Mouse (Mus musculus): ENCODE data around the gene Gse1.

Gene Gse1

DNA sequence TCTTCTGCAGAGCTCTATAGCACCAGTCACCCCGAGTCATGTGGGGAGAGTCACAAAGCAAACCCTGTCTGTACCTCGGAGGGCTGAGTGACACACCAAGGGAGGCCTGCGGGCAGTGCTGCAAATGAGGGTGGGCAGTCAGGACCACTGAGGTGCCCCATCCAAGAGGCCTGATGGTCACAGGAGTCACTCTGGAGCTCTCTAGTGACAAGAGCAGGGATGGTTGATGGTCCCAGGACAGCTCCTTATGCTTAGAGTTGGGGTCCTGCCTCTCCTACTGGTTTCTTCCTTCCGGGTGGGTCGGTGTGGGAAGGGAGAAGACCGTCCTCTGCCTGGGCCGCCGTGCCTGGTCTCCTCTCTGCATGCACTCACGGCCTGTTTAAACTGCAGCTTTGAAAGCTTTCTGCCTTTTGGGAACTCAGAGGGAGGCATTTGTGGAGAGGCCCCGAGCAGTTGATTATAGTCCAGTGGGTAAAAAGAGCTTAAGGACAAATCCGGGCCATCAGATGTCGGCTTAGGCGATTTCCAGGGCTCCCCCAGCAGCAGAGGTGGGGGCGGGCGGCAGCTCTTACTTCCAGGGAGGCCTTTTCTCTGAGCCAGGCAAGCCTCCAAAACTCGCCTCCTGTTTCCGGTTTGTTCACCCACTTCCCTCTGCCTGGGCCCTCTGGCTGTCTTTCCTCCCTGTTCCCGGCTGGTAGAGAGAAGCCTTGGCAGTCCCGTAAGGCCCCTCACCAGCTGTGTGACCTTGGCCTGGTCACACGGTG, 198.5 kb downstream of the Gse1 start:
- peak; percentile 64 to 75 for DNase-seq

DNA sequence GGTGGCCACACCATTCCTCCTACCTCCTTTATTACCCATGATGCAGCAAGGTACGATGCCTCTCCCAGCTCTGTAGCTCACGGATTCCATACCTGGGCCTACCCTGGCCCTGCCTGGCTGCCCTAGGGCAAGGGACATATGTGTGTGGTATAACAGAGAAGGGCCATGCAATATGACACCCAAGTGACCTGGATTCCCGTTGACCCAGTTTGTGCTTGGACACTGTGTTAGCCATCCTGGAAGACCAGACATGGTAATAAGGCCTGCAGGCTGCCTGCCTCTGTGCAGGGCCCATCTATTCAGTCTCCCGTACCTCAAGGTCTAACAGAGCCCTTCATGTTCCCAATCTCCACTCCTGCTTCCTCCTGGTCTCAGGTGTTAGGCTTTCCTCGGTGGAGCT, 200.2 kb downstream of the Gse1 start:
- DNase-seq = no peak

DNA sequence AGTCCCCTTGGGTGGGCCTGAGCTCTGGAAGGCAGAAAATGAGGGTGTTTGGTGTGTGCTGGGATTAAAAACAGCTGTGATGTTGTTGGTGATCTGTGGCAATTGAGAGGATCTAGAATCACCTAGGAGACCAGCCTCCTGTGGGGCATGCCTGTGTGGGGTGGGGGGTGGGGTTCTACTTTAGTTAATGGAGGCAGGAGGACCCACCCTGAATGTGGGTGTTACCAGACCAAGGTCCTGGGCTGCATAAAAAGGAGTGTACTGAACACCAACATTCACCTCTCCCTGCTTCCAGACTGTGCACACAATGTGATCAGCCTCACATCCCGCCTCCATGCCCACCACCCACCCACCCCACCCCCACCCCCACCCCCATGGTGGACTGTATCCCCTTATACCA, 200.9 kb downstream of the Gse1 start:
- no peak for DNase-seq

- DNase-seq = no peak
Observed at GRCm38 (mm10) chr8:120431042-120431441, 202.8 kb downstream of the Gse1 start.

DNA sequence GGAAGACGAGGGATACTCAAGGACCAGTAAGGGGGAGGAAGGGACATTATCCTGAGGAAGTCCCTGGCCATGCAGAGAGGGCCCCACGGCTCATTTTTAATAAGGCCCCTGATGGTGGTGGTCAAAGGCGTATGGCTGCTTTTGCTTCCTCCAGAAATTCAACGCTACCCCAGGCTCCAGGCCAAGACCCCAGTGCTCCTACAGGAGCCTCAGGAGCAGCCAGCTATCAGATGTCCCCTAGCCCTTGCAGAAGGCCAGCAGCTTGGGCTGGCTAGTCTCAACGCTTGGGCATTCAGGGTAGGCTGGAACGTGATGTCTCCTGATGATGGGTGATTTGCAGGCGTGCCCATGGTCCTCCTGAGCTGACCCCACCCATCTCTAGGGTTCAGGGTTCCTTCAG, 204.2 kb downstream of the Gse1 start:
- no peak for DNase-seq

DNA sequence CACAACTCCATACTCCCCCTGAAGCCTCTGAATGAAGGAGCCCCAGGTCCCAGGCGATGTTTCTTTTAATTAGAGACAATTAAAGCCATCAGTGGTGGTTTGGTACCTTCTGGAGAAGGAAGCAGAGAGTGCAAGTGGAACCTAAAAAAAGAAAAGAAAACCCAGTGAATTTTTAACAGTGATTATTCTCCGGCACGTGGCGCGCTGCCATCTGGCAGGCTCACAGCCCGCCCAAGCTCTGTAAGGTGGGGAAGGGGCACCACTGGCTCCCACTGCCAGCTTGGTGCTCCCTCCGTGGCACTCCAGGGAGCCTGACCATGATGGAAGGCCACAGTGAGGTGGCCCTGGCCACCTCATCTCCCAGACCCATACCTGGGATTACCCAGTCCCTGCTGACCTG, 204.9 kb downstream of the Gse1 start:
- no peak for DNase-seq

- DNase-seq = no peak
Observed at GRCm38 (mm10) chr8:120433734-120434133, 205.5 kb downstream of the Gse1 start.

DNA sequence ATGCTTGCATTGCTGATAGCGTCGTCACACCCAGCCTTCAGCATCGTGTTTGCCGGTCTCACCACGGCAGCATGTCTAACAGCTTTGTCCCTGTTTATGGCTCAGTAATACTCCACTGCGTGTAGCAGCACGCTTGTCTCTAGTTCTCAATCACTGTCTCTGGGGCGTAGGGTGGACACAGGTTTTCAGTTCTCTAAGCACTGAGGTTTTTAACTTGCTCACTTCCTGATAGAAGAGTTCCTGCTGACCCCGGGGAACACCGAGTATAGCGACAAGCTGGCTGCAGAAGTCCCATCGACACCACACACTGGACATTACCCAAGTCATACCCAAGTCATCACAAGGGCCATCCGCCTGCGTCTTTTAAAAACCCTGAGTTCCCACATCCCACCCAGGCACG, 207.5 kb downstream of the Gse1 start:
- DNase-seq = no peak

- no peak for DNase-seq
Observed at GRCm38 (mm10) chr8:120436491-120437030, 208.3 kb downstream of the Gse1 start.

DNA sequence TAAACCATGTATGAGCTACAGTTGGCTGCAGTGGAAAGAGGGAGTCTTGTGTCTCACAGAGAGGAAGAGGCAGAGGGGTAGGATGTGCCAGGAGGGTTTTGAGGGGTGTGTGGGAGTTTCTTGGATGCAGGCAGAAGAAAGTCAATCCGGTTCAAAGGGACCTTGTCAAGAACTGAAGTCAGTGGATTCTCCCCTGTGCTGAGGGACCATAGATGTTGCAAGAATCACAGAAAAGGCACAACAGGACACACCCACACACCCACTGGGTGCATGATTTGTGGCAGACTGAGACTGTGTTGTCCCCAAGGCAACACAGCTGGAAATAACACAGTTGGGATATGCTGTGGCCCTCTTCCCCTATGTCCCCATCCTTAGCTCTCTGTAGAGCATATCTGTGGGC, 209.0 kb downstream of the Gse1 start:
- no peak for DNase-seq

DNA sequence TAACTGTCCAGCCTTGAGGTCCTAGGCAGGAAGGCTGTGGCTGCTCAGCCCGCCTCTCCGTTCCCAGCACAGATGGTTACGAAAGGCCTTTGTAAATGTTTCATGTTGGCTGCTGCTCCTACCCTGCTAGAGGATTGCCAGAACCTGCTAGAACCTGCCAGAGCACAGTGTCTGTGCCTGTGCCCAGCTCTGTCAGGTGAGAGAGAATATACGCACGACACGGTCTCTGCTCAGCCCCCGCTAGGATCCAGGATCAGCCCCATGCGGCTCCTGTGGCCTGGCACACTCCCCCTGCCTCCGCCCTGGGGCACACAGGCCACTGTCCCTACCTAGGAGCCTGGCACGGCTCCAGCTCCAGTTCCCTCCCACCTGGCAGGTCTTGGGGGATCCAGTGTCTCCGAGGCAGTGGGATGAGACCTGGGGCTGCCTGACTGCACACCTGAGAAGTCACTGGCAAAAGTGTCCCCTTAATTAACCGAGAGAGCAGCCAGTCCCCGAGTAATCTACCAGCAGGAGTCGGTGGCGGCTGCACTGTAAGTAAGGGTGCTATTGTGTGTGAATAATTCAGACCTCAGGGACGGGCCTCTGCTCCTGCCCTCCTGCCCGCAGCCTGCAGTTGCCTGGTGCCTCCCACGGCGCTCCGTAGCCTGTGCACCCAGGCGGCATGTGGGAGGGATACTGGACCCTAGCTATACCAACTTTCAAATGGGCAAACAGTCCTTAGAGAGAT, 209.6 kb downstream of the Gse1 start:
- DNase-seq = peak in 1 of 2 experiments; percentile 63

GRCm38 (mm10) chr8:120439309-120439708, 211.1 kb downstream of the Gse1 start:
- no peak for DNase-seq

- no peak for DNase-seq
Observed at GRCm38 (mm10) chr8:120440739-120441138, 212.5 kb downstream of the Gse1 start.

GRCm38 (mm10) chr8:120441637-120442036, 213.4 kb downstream of the Gse1 start:
- no peak for DNase-seq

GRCm38 (mm10) chr8:120442306-120443003, 214.2 kb downstream of the Gse1 start:
- no peak for DNase-seq

DNA sequence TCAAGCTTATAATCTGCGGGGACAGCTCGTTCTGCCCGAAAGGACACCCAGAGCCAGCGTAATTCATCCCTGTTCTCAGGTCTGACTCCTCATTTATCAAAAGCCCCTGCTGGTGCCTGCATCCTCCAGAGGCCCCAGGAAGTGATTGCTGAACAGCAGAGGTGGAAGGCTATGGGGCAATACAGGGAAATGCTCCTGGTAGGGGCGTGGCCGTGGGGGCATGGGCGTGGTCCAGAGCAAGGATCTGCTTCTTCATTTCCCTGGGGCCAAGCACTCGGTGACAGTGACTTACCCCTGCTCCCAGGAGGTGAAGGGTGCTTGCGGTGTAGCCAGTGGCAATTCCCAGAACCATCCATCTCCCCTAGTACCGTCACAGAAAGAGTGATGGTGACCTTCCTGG, 217.0 kb downstream of the Gse1 start:
- no peak for DNase-seq

GRCm38 (mm10) chr8:120448131-120448530, 219.9 kb downstream of the Gse1 start:
- no peak for DNase-seq

- no peak for DNase-seq
Observed at GRCm38 (mm10) chr8:120449139-120449538, 220.9 kb downstream of the Gse1 start.

DNA sequence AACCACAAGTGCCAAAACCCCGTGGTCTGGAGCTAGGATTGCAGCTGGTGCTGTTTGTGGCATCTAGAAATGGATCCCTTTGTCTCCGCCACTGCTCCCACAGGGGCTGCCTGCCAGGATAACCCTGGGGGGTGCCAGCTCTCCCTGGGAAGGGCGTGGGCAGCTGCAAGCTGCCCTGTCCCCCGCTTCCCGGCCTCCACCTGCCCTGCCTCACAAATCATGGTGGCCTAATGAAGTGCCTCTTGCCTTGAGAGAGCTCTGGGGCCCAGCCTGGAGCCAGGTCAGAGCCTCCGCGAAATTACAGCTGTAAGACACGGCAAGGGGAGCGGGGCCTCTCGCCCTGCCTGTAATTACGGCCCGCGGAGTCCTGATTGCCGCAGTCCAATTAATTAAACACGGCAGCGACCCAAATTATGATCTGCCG, 221.4 kb downstream of the Gse1 start:
- DNase-seq = peak in 1 of 2 experiments; percentile 48

DNA sequence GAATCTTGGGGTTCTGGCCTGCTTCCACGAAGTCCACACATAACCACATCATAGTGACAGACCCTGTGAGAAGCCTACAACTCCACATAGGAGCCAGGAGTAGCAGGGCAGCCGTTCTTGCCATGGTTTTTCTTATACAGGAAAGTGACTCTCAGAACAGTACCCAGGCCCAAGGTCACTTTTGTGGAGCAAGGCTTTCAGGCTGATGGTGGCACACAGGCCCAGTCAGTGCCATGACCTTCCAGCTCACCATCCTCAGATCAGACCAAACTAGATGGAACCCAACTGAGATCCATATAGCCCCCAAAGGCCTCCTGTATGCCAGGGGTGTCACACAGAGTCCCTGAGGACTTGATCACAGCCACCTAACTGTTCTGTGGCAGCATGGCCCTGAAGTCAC, 223.9 kb downstream of the Gse1 start:
- no peak for DNase-seq

GRCm38 (mm10) chr8:120454404-120454803, 226.1 kb downstream of the Gse1 start:
- no peak for DNase-seq

DNA sequence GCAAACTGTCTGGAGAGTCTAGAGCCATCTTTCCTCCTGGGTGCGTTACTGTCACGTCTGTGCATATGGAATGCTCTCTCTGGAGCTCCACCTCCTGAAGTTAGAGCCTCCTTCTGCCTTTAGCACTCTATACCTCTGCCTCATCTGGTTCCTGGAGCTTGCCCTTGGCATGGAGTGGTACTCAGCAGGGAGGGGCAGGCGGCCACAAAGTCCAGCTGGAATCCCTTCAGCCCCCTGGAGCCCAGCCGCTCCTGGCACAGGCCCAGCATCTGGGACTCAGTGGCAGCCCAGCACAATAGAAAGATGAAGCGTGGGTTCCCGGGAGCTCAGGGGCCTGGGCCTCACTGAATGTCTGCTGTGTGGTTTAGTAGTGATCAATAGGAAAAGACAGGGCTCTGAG, 232.1 kb downstream of the Gse1 start:
- peak in 1 of 2 experiments; percentile 47 for DNase-seq

DNA sequence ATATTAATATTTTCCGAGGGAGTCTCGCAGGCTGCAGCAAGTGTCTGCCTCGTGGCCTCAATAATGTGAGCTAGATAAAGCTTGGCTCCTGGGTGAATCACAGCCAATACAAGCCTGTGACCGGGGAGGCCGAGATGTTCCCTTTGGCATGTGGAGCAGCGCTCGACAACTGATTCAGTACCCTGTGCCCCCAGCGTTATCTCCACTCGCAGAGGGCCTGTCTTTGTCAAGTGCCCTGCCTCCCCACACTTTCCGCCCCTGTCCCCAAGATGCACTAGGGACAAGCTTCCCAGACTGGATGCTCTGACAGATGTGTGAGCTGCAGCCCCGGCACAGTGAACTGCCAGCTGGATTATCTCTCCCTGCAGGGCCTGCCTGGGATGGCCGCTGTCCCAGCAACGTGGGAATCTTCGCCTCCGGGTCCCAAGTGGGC, 233.9 kb downstream of the Gse1 start:
- peak; percentile 69 to 79 for DNase-seq

All from kidney, postnatal 4 days (tissue).